13 mouse cellular contexts compared by ENCODE assay signal in genomic region chr11:54353121-54353576, GRCm38 (mm10). TPM values are rescaled to one million over a fixed set of nuclear protein-coding genes. Genes with fewer than 3 reads are reported as not detected.
DNase-seq lines count a peak whose midpoint lies in the region; ATAC-seq and TF ChIP-seq lines count a peak whose summit lies in the region.
"Had no signal": no experiment of that assay in that cellular context is flagged by ENCODE, and none has a peak within 500 bp of the region (broad histone marks: within the 10 kb centered on the region; RNA-seq: fewer than 3 reads in every experiment).

No protein-coding gene starts in this region.

- peaks cover 15% of the 10 kb centered on the region; the same call in 1 of the 2 replicates for H3K36me3 ChIP-seq in forebrain, embryonic 14.5 days (ENCODE audit: control insufficient read depth, insufficient read depth, low read length)
- peaks cover 3% of the 10 kb centered on the region; the same call in 1 of the 2 replicates for H3K36me3 ChIP-seq in hindbrain, postnatal 0 days (ENCODE audit: insufficient read depth, low read length)
- H3K36me3 ChIP-seq in neural tube, embryonic 14.5 days (ENCODE audit: control insufficient read depth, insufficient read depth, low read length): no peaks in the 10 kb centered on the region
- H3K36me3 ChIP-seq: G1E; liver, embryonic 15.5 days had no signal

- TF ChIP-seq CTCF in hindbrain, postnatal 0 days (IDR thresholded peaks at IDR 0.05; ENCODE audit: low read depth): no peak

- peak overlapping the region; percentile 26; the same call in 1 of the 2 replicates for H3K4me2 ChIP-seq in forebrain, embryonic 14.5 days (ENCODE audit: low read length)
- no peak overlapping the region for H3K4me2 ChIP-seq in hindbrain, postnatal 0 days (ENCODE audit: low read depth, low read length)
- peak overlapping the region; percentile 20; the same call in 1 of the 2 replicates for H3K4me2 ChIP-seq in neural tube, embryonic 14.5 days (ENCODE audit: low read depth, low read length)
- H3K4me2 ChIP-seq: liver, embryonic 15.5 days had no signal

- H3K9me3 ChIP-seq in forebrain, embryonic 14.5 days (replicated peaks; ENCODE audit: control insufficient read depth, low read length): no peaks in the 10 kb centered on the region
- no peaks in the 10 kb centered on the region for H3K9me3 ChIP-seq in hindbrain, postnatal 0 days (ENCODE audit: low read length)
- H3K9me3 ChIP-seq in neural tube, embryonic 14.5 days (ENCODE audit: control insufficient read depth, low read length): no peaks in the 10 kb centered on the region
- H3K9me3 ChIP-seq: G1E; liver, embryonic 15.5 days had no signal

- ATAC-seq in forebrain, embryonic 14.5 days: no peak; the same call in 1 of the 2 replicates
- ATAC-seq in hindbrain, postnatal 0 days: no peak; the same call in 1 of the 2 replicates
- no peak for ATAC-seq in neural tube, embryonic 14.5 days (ENCODE audit: low read depth)

- peak overlapping the region; percentile 68 for H3K27ac ChIP-seq in forebrain, embryonic 14.5 days (ENCODE audit: low read depth, low read length)
- 0 out of 2 replicates have a peak overlapping the region, but pooled peaks have one; percentile 57 for H3K27ac ChIP-seq in hindbrain, postnatal 0 days
- peak overlapping the region; percentile 81 for H3K27ac ChIP-seq in neural tube, embryonic 14.5 days (ENCODE audit: low read depth, low read length)
- H3K27ac ChIP-seq: liver, embryonic 15.5 days had no signal

- H3K27me3 ChIP-seq in forebrain, embryonic 14.5 days (replicated peaks; ENCODE audit: control insufficient read depth, insufficient read depth, low read length): no peaks in the 10 kb centered on the region
- H3K27me3 ChIP-seq in hindbrain, postnatal 0 days (ENCODE audit: insufficient read depth, low read length): no peaks in the 10 kb centered on the region
- no peaks in the 10 kb centered on the region for H3K27me3 ChIP-seq in neural tube, embryonic 14.5 days (ENCODE audit: control insufficient read depth, insufficient read depth, low read length)
- H3K27me3 ChIP-seq: liver, embryonic 15.5 days had no signal

- DNase-seq in embryo, embryonic 9.5 days (ENCODE audit: extremely low spot score): peak; percentile 57
- peak; percentile 52 for DNase-seq in forebrain, embryonic 14.5 days (ENCODE audit: low spot score)
- peak; percentile 42 for DNase-seq in hindbrain, postnatal 0 days (ENCODE audit: low spot score)
- no peak for DNase-seq in layer of hippocampus, postnatal 14 days (ENCODE audit: low spot score in 2 of 2)
- no peak for DNase-seq in kidney, adult 9 months
- no peak for DNase-seq in left cerebral cortex, adult 18-20 months (ENCODE audit: low spot score in 2 of 2)
- DNase-seq: adrenal gland, postnatal 10 days; right cerebral cortex, postnatal 4 days had no signal

- no peak overlapping the region for H3K4me3 ChIP-seq in forebrain, embryonic 14.5 days (ENCODE audit: low read depth, low read length)
- no peak overlapping the region for H3K4me3 ChIP-seq in hindbrain, postnatal 0 days (ENCODE audit: low read length)
- no peak overlapping the region for H3K4me3 ChIP-seq in neural tube, embryonic 14.5 days (ENCODE audit: low read depth, low read length)
- H3K4me3 ChIP-seq: liver, embryonic 15.5 days had no signal

- H3K9ac ChIP-seq in forebrain, embryonic 14.5 days (ENCODE audit: low read length): peak overlapping the region; percentile 43
- H3K9ac ChIP-seq in hindbrain, postnatal 0 days (replicated peaks; ENCODE audit: low read length): no peak overlapping the region
- H3K9ac ChIP-seq in neural tube, embryonic 14.5 days (replicated peaks; ENCODE audit: low read depth, low read length): peak overlapping the region; percentile 34; the same call in 1 of the 2 replicates
- H3K9ac ChIP-seq: liver, embryonic 15.5 days had no signal

- H3K4me1 ChIP-seq in forebrain, embryonic 14.5 days (ENCODE audit: control insufficient read depth, insufficient read depth, low read length): peaks cover 3% of the 10 kb centered on the region; the same call in 1 of the 2 replicates
- H3K4me1 ChIP-seq in hindbrain, postnatal 0 days (ENCODE audit: insufficient read depth, low read length): no peaks in the 10 kb centered on the region
- peaks cover 4% of the 10 kb centered on the region; the same call in 1 of the 2 replicates for H3K4me1 ChIP-seq in neural tube, embryonic 14.5 days (ENCODE audit: control insufficient read depth, insufficient read depth, low read length)
- H3K4me1 ChIP-seq: liver, embryonic 15.5 days had no signal

- WGBS in forebrain, embryonic 14.5 days: 4% methylated on average over 8 of the region's 8 CpGs
- WGBS in hindbrain, postnatal 0 days: 11% methylated on average over 8 of the region's 8 CpGs
- 3% methylated on average over 8 of the region's 8 CpGs for WGBS in neural tube, embryonic 14.5 days

RNA-seq across cellular contexts. Expression of gene Meikin, which starts 17.3 kb away (rescaled TPM):
- not detected in 2 replicates for polyA plus RNA-seq in forebrain, embryonic 14.5 days (2014; fragmentation: Nextera tagmentation; extraction: Ambion mirVana)
- not detected in 2 replicates for total RNA-seq in hindbrain, postnatal 0 days (2014; rRNA removed)
- not detected in 2 replicates for polyA plus RNA-seq in hindbrain, postnatal 0 days (2015; fragmentation: Nextera tagmentation; extraction: Ambion mirVana)
- not detected in 2 replicates for polyA plus RNA-seq in neural tube, embryonic 14.5 days (2014; fragmentation: Nextera tagmentation; extraction: Ambion mirVana)
- not detected for total RNA-seq in layer of hippocampus, postnatal 14 days (2021)
- total RNA-seq in left cerebral cortex, adult 18-20 months (2021): not detected
- total RNA-seq: adrenal gland, postnatal 10 days; common myeloid progenitor, adult 5-6 weeks; G1E; layer of hippocampus, adult 8-10 months had no signal
- polyA plus RNA-seq: G1E; liver, embryonic 15.5 days had no signal

RNA-seq across cellular contexts. Expression of gene Acsl6, which starts 49.6 kb away (rescaled TPM):
- polyA plus RNA-seq in forebrain, embryonic 14.5 days (2014; fragmentation: Nextera tagmentation; extraction: Ambion mirVana): 22.1 and 32.4 TPM in 2 replicates
- 74.4 and 76.9 TPM in 2 replicates for total RNA-seq in hindbrain, postnatal 0 days (2014; rRNA removed)
- 58.2 and 60.1 TPM in 2 replicates for polyA plus RNA-seq in hindbrain, postnatal 0 days (2015; fragmentation: Nextera tagmentation; extraction: Ambion mirVana)
- polyA plus RNA-seq in neural tube, embryonic 14.5 days (2014; fragmentation: Nextera tagmentation; extraction: Ambion mirVana): 50.9 and 51.3 TPM in 2 replicates
- total RNA-seq in layer of hippocampus, postnatal 14 days (2021): 100 to 1,000 TPM; 173 TPM
- 100 to 1,000 TPM; 178 to 205 TPM for total RNA-seq in left cerebral cortex, adult 18-20 months (2021)
- polyA plus RNA-seq: G1E had no signal

Comparison
In these comparisons a context has a peak if more than half of its experiments do, and no peak if none do; other contexts are left out.
1. DNase-seq: peak in embryo, embryonic 9.5 days (single experiment), forebrain, embryonic 14.5 days (single experiment) and hindbrain, postnatal 0 days (single experiment); none in layer of hippocampus, postnatal 14 days (0 of 2), kidney, adult 9 months (single experiment) and left cerebral cortex, adult 18-20 months (0 of 2).
2. Peak in every context shown above with its lines, with median percentiles within 50 percentile points of each other: H3K27ac ChIP-seq.